Mouse (Mus musculus) lung, postnatal 36 days (tissue): Measurements from ENCODE around the gene Dctn1.

Experiments
- DNase-seq: peaks from one replicate; pipeline ENCODE4 v3.0.0; 2022; ENCODE audit warnings: mixed read lengths

Gene Dctn1

DNA sequence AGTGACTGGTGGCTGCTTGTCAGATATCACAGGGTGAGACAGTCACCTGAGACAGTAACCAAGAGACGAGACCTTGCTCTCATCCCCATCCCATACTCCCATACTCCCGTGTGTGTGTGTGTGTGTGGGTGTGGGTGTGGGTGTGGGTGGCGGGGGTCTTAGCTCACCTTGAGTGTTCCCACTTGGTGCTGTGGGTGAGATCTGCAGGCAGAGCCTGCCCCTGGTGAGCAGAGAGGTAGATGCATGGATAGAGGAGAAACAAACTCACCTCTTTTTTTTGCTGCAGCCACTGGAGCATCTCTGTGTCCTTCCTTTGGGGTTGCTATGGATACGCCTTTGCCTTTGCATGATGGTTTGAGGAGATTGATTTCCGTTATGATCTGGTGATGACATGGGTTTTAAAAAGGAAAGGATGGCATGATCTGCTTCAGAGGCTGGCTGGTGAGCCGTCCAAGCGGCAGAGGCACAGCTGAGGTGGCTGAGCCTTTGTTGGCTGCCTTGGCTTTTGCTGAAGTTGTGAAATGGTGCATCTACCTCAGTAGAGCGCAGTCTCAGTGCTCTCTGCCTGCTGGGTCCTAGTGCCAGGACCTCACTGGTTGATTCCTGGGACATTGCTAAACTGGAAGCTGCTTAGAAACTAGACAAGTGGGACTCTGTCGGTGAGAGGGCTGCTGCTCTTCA, 6.7 kb downstream of the Dctn1 start:
- DNase-seq: no peak

DNA sequence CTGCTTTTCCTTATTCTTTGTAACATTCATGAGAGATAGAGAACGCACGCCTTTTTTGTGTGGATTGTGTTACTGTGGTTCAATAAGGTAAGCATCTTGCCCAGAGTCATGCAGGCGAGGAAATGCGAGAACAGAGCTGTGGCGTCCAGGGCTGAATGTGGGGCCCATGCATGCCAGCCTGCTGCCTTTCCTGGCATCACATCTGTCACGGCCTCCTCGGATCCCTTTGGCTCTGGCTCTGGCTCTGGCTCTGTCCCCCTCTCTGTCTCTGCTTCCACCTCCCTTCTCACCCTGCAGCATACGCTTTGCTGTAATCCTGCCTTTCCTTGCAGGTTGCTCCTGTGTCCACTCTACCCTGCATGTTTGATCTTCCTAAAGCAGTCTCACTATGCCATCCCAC, 10.3 kb downstream of the Dctn1 start:
- DNase-seq: no peak

DNA sequence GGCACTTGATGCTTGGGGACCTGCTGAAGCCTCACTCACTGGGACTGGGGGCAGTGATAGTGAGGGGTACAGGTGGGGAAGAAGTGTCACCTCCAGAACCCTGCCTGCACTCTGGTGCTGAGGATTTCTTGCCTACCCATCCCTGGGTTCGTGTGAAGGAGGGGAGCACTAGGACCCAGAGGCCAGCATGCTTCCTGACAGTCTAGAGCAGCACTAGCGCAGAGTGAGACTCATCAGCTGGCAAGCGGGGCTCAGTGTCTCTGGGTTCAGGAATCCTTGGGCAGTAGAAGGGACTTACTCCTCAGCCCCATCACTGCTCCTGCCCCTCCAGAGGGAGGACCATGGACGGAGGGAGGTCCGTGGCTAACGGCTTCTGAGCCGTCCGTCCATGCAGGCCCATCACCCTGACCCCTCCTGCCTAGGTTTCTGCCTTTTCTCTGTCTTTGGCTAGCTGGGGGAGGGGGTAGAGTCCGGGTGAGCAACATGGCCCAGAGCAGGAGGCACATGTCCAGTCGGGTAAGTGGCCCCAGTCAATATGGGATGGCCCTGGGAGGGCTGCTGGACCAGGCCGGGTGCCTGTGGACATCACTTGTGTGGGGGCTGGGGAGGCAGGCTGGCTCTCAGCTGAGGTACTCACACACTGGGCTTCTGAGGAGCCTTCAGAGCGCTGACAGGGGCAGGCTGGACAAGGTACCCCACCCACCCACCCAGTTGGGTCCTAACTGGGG, 13.8 kb downstream of the Dctn1 start:
- DNase-seq: peak; percentile 17

GRCm38 (mm10) chr6:83180605-83181004, 14.9 kb downstream of the Dctn1 start:
- no peak for DNase-seq

DNA sequence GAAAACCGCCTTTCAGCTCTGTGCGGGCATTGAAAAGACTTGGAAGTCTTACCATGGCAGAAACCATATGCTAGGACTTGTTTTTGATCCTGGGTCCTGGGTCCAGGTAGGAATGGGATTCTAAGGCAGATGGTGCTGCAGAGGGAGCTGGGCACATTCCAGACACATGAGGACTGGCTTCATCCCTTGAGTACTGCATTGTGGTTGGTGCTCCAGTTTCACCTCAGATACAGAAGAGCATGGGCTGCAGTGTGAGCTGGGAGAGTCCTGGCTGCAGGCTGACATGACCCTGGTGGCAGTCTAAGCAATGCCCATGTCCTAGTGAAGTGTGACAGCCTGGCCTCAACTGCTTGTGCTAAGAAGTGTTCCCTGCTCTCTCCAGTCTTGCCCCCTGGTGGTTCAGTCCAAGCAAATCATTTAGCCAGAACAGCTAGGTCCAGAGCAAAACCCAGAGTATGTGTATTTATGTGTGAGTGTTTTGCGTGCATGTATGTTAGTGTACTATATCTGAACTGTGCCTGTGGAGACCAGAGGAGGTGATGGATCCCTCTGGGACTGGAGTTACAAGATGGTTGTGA, 19.2 kb downstream of the Dctn1 start:
- peak; percentile 15 for DNase-seq

DNA sequence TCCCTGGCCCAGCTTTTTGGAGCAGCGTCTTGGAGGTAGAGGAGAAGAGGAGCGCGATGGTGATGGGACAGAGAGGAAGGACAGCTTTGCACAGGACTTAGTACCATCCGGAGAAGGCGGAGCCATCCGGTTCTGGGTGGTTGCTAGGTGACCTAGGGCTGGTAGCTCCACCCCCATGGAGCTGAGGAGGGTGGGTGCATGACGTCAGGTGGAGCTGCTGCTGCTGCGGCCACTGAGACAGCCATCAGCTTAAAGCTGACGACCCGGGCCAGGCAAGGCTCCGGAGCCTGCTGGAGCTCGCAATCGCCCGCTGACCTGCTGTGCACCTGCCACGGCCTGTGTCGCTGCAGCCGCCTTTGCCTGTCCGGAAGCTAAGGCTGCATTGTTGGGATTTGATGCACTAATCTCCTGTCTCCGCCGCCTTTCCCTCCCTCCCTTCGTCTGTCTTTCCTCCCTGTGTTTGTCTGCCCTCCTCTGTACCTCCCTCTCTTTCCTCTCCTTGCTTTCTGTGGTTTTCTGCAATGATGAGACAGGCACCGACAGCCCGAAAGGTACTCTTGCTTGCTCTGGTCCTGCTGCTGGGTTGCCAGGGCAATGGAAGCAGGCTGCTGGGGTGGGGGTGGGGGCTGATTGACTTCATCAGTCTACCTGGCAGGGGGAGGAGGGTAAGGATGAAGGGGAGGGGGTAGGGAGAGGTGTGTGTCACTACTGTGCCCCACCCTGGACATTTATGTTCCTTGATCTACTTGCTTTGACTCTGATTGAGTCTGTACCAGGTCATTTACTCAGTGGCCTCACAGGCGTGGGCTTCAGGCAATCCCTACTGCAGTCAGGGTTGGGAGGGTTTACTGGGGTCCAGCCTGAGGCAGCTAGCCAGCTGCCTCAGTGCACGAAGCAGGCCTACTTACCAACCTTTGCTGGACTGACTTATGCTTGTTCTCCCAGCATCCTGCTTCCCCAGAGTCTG, 20.5 kb downstream of the Dctn1 start:
- DNase-seq: peak; percentile 69

DNA sequence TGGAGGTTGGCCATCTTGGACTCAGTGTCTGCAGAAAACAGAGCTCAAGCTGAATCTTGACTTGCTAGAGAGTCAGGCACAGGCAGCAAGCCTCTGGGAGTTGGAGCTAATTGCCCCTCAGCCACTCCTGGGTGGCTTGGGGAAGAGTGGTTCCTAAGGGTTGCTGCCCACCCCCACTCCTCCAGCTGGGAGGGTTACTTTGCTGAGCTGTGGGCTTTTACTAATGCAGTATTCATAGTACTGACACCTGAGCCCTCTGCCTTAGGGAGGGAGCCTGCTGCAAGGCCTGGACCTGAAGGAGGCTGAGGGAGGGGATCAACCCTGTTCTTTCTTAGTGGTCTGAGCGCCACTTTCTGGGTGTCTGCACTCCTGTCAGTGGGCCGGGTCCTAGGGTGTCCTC, 21.2 kb downstream of the Dctn1 start:
- no peak for DNase-seq

- no peak for DNase-seq
Observed at GRCm38 (mm10) chr6:83193571-83193970, 27.9 kb downstream of the Dctn1 start.

GRCm38 (mm10) chr6:83197345-83198004, 31.8 kb downstream of the Dctn1 start:
- DNase-seq: peak; percentile 24

GRCm38 (mm10) chr6:83203320-83203719, 37.6 kb downstream of the Dctn1 start:
- DNase-seq: no peak

DNA sequence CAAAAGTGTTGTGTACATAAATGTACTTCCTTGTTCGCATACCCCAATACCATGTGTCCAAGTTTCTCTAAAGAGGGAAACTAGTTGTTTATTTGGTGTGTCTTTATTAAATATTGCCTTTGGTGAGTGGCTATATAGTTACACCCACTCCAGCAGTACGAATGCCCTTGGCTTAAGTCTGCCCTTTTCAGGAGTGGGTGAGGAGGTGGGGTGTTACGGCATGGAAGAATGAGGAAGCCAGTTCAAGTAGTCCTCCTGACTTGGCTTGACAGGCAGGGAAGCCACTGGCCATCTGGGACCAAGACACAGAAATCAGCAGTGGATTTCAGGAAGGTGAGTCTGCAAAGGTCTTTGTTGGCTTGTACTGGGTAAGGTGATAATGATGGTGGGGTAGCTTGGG, 40.1 kb downstream of the Dctn1 start:
- DNase-seq: peak; percentile 65

DNA sequence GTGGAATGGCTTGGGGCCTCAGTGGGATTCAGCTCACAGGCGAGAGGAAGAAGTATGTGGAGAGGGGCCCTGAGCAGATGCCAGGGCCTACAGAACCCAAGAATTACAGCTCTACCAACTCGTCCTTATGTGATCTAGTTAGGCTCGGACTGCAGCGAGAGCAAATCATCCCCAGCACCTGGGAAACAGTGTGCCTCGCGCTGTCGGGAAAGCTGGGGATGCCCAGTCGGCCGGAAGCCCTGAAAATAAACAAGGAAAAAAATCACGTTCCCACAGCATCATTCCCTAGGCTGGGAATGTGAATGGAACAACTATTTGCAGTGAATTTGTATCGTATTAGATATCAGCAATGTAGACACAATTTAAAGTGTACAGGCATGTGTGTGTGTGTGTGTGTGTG, 40.6 kb downstream of the Dctn1 start:
- DNase-seq: peak; percentile 27

DNA sequence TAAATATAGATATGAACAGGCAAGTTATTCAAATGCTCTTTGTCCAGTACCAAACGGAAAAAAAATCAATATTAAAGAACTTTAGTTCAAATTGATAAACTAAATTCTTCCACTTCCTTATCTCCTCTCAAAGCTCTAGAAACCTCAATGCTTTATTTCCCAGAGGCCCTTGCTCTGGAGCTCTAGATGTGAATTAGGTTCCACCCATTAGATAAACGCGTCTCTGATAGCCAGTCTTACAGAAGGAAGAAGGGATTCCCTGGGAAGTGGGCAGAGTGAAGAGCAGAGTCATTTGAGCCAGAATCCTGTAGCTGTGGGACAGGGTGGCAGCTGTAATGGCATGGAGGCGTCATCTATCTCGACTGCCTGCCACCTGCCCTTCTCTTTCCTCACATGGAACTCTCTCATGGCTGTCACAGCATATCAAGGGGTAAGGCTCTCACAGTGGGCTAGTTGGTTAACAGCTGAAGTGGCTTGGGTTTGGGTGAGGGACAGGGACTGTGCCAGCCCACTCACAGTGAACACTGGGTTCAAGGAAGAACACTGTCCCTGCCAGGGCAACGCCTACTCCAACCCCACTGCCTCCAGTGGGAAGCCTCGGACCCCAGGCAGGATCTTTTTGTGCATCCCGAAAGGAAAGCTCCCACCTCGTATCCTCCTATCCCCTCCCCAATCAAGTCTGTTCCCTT, 41.8 kb downstream of the Dctn1 start:
- no peak for DNase-seq

DNA sequence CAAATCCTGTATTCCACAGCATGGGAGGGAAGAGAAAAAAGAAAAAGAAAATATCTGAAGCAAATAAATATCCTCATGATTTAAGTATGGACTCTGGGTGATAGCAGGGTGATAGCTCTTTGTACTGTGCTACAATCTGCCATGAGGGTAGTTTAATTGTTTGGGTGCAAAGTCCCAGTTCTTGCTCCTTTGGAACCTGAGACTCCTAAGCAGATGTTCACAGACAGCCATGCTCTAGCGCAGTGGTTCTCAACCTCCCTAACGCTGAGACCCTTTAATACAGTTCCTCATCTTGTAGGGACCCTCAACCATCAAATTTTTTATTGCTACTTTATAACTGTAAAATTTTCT, 42.3 kb downstream of the Dctn1 start:
- no peak for DNase-seq

- DNase-seq: no peak
Observed at GRCm38 (mm10) chr6:83210495-83210894, 44.8 kb downstream of the Dctn1 start.

DNA sequence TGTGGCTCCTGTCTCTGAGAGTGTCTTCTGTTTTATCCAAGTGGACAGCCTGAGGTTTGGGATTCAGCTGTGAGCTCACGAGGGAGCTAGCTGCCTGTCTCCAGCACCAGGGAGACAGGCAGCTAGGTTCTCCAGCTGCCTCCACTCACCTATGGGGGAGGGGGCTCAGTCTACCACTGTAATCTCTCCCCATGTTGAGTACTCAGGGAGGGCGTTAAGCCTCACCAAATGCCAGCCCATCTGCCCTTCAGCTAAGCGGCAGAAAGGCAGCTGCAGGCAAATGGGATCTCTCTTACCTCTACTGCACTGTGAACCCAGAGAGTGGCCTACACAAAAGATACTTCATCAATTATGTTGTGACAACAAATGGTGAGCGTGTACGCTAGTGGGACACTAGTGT, 45.8 kb downstream of the Dctn1 start:
- DNase-seq: no peak

GRCm38 (mm10) chr6:83215002-83215666, 49.4 kb downstream of the Dctn1 start:
- peak; percentile 65 for DNase-seq

DNA sequence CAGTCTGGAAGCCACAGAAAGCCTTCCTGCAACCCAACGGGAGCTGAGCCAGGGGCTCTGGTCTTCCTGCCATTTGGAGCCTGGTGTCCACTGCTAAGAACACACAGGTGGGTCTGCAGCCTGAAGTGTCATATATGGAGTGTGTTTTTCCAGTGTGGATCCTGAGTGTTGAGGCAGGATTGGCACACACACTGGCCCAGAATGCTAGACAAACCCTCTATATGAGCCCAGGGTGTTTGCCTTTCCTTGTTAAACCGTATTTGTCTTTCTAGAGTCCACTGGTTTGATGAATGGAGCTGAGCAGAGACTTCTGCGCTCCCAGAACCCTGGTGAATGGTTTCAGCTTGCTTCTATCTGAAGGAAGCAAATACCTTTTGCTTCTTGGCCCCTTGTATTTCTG, 54.1 kb downstream of the Dctn1 start, which contains the start of gene Slc4a5:
Gene Slc4a5, plus strand, starts transcription at position 15 of the 400 bp plus-strand sequence.
- DNase-seq: no peak

DNA sequence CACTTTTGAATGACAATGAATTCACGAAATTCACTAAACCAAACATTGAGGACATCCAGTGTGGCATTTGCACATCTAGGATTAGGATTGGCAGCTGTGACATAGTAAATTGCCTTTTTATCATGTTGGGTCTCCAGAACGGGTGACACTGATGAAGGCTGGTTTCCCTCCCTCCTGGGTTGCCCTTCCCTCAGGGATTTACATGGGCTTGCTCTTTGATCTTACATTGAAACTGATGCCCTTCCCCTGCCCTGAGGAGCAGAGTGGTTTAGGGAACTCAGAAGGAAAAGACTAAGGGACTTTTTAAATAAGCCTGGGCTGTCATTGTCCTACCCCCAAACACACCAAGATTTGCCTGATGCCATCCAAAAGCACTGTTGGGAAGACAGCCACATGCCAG, 65.8 kb downstream of the Dctn1 start:
- DNase-seq: no peak

DNA sequence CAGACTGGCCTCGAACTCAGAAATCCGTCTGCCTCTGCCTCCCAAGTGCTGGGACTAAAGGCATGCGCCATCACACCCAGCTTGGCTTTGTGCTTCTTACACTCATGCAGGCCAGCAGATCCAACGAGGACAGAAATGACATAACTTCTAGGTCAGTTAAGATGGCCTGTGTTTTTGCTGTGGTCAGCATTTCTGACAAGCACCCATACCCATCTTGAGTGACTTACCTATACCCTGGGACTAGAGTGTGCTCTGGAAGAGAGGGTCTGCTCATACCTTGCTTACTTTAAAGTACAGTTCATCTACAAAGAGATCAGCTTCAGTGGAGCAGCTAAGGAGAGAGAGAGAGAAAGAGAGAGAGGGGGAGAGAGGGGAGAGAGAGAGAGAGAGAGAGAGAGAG, 67.6 kb downstream of the Dctn1 start:
- DNase-seq: no peak

DNA sequence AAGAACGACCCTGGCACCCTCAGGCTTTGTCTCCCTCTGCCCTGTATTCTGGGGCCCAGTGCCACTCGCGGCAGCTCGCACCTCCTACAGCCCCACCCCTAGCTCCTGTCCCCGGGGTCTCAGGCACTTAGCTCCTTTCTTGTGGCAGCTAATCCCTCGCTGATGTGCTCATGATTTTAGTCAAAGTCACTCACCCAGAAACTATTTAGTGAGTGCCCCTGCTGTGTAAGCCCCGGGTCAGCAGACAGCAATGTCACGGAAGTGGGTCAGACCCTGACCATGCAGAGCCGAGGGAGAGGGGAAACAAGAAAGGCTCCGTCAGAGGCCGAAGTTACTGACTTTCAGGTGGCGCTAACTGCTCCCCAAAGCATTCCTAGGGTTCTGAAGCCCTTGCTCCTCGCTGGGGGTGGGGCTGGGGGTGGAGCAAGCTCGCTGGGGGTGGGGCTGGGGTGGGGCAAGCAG, 68.6 kb downstream of the Dctn1 start:
- no peak for DNase-seq
